Mouse (Mus musculus) limb, embryonic 13.5 days (tissue): Measurements from ENCODE around the gene Cast. TPM values are rescaled to one million over a fixed set of nuclear protein-coding genes. Genes with fewer than 3 reads are reported as not detected.

Experiments used
- polyA plus RNA-seq: library from polyadenylated mRNA; unstranded; fragments of >200 nt; fragmentation: Nextera tagmentation; extraction: Ambion mirVana; gene quantifications from 2 replicates; pipeline ENCODE4 v1.2.1, GENCODE M21; 2015

The Cast gene
- polyA plus RNA-seq, 1 experiment from 2014 or later: 34.1 TPM

Other genes with a start within 250 kb of the Cast start
- gene Erap1, start 169.2 kb downstream of the Cast start, polyA plus RNA-seq: 7.2 and 9.3 TPM in 2 replicates